Mouse (Mus musculus) embryonic facial prominence, embryonic 14.5 days (tissue): ENCODE measurements around the gene Capns2. TPM values are rescaled to one million over a fixed set of nuclear protein-coding genes. Genes with fewer than 3 reads are reported as not detected.

ENCODE experiments used
- ATAC-seq: fragments of 200-750 bp; cut with Nextera tagmentation; 2 replicates; pipeline ENCODE4 v1.8.0; 2017; ENCODE audit warnings: low read depth, moderate number of reproducible peaks, moderate TSS enrichment
- DNase-seq: peaks from one replicate; pipeline ENCODE4 v3.0.0-alpha.2; 2015; ENCODE audit warnings: low spot score
- H3K27ac ChIP-seq: fragments of 300-500 bp; sonication (generic); replicated peaks from 2 replicates; pipeline ENCODE4 v1.5.1; 2014; ENCODE audit warnings: low read depth, mild to moderate bottlenecking, low read length, moderate library complexity
- H3K27me3 ChIP-seq: fragments of 300-500 bp; sonication (generic); replicated peaks from 2 replicates; pipeline ENCODE4 v1.6.1; 2014; ENCODE audit warnings: low read length; ENCODE audit not compliant: control insufficient read depth, insufficient read depth
- H3K36me3 ChIP-seq: fragments of 300-500 bp; sonication (generic); 2 replicates; pipeline ENCODE4 v1.6.1; 2014; ENCODE audit warnings: low read length, mixed read lengths; ENCODE audit not compliant: control insufficient read depth, insufficient read depth
- H3K4me1 ChIP-seq: fragments of 300-500 bp; sonication (generic); 2 replicates; pipeline ENCODE4 v1.6.1; 2014; ENCODE audit warnings: antibody characterized with exemption, low read length; ENCODE audit not compliant: control insufficient read depth, insufficient read depth
- H3K4me2 ChIP-seq: fragments of 300-500 bp; sonication (generic); 2 replicates; pipeline ENCODE4 v1.6.1; 2014; ENCODE audit warnings: low read depth, mild to moderate bottlenecking, low read length, moderate library complexity, mixed read lengths
- H3K4me3 ChIP-seq: fragments of 300-500 bp; sonication (generic); 2 replicates; pipeline ENCODE4 v1.5.1; 2014; ENCODE audit warnings: low read depth, mild to moderate bottlenecking, low read length
- H3K9ac ChIP-seq: fragments of 300-500 bp; sonication (generic); 2 replicates; pipeline ENCODE4 v1.6.1; 2014; ENCODE audit warnings: low read depth, mild to moderate bottlenecking, low read length, moderate library complexity, mixed read lengths
- H3K9me3 ChIP-seq: fragments of 300-500 bp; sonication (generic); 2 replicates; pipeline ENCODE4 v1.6.1; 2016; ENCODE audit warnings: low read length; ENCODE audit not compliant: control insufficient read depth
- WGBS: fragments of 180-500 bp; shearing (Covaris S2); extraction: QIAGEN DNeasy Blood & Tissue Kit; methylation state at CpG from one replicate; pipeline ENCODE4 v1.1.7; 2014; 5-methylcytosine and 5-hydroxymethylcytosine counted together
- polyA plus RNA-seq: library from polyadenylated mRNA; unstranded; fragments of >200 nt; fragmentation: Nextera tagmentation; extraction: Ambion mirVana; gene quantifications from 2 replicates; pipeline ENCODE4 v1.2.1, GENCODE M21; 2014

The Capns2 gene
- 17.6 and 17.9 TPM in 2 replicates for polyA plus RNA-seq

DNA sequence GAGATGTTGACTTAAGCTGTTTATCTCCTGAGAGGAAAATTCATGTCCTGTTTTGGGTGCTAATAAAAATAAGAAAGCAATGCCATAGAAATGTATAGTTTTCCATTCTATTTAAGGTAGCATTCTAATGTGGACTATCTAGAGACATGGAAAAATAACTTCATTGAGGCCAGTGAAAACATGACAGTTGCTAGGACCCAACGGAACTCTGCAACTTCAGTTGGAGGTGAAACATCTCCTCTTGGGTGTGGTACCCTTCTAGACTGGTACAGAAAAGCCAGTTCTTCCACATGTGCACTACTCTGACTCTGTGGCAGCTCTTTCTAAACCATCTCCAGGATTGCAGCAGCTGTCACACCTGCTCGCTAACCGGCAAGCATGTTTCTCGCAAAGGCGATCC, at the start of gene Capns2:
Capns2 (plus strand) TSS at position 301 of the 400 bp plus-strand sequence.
- Histone ChIP-seq H3K4me1 (peaks cover 6% of the 10 kb centered on the region; the same call in 1 of the 2 replicates), H3K4me2 (no peak within 1 kb of the TSS), H3K9ac (no peak within 1 kb of the TSS), H3K27ac (no peak within 1 kb of the TSS), H3K36me3 (no peaks in the 10 kb centered on the region), H3K9me3 (no peaks in the 10 kb centered on the region), H3K27me3 (no peaks in the 10 kb centered on the region), H3K4me3 (no peak within 1 kb of the TSS)
- ATAC-seq (no peak), DNase-seq (no peak)
- WGBS, result 80% methylated on average over 5 of the region's 5 CpGs

DNA sequence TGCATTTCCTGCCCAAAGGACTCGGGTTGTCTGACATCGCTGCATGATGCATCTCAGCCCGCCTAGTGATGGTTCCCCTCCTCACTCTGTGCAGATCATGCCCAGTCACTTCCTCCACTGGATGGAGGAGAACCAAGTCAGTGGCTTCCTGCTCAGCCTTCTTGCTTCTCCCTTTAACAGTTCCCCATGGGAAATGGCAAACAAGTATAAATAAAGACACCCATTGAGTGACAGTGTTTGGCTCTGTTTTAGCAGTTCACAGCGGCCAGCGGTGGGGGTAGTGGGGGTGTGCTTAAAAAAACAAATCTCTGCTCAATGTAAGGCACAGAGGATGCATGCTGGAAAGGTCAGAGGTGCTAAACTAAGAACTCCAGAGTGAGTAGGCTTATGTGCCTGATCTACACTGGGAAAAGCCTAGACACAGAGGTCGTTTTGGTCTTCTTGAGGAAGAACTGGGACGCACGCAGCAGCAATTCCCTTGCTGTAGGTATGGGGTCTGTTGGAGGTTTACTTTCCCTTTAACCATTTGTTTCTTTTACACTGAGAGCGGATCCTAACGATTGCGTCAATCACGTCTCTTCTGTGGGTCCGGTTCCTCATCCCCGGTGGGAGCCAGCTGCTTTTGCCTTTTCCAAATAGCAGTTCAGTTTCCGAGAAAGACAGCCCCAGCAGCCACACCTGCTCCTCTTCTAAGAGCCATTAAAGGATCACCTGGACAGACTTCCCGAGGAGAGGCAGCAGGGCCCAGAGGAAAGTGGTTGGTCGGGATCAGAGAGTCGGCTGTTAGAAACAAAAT, 47.8 kb upstream of the Capns2 start:
- H3K27me3 ChIP-seq, result no peaks in the 10 kb centered on the region
- no peak overlapping the region for H3K27ac ChIP-seq
- H3K4me3 ChIP-seq, result no peak overlapping the region
- no peak overlapping the region for H3K9ac ChIP-seq
- no peak for DNase-seq
- H3K4me2 ChIP-seq, result no peak overlapping the region
- peaks cover 12% of the 10 kb centered on the region for H3K4me1 ChIP-seq
- peaks cover 48% of the 10 kb centered on the region for H3K36me3 ChIP-seq
- no peaks in the 10 kb centered on the region for H3K9me3 ChIP-seq
- 49% methylated on average over 18 of the region's 18 CpGs for WGBS
- ATAC-seq, result no peak

DNA sequence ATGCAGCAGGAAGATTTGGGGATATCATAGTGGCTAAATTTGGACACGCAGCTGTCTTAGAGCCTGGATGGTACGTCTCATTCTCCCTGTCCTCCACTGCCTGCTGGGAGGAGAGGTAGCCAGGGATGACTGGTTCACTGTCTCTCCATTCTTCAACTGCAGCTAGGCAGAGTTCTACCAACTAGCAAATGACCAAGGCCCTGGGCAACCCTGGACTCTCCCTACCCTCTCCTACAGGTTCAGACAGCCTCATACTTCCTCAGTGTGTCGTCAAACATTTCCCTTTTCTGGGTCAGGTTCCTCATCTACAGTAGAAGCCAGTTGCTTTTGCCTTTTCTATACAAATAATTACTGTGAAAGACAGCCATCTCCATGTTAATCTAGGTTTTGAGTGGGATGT, 46.5 kb upstream of the Capns2 start:
- H3K4me2 ChIP-seq, result peak overlapping the region; percentile 88
- H3K4me3 ChIP-seq, result no peak overlapping the region
- H3K9me3 ChIP-seq, result no peaks in the 10 kb centered on the region

DNA sequence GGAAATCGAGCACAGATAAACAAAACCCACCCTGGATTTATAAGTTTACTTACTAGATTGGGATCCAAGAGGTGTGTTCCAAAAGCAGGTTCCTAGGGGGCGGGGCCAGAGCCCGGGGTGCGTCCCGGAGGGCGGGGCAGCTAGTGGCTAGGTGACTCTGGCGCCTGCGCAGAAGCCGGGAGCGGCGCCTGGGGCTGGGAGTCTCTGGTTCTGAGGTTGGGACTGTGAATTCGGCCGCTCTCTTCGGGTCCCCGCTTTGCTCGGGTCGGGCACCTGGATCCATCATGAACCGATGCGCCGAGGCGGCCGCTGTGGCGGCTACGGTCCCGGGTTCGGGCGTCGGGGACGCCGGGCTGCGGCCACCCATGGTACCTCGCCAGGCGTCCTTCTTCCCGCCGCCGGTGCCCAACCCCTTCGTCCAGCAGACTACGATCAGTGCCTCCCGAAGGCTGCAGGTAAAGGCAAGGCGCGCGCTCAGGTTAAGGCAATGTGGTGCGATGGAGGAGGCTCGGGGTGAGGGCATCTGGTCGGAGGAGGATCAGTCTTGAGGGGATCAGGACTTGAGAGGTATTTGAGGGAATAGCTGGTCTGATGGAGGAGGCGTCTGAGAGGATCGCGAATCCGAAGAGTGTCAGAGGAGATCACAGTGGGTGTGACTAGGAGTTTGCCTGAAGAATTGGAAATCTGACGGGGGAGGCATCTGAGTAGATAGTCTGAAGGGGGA, 45.9 kb upstream of the Capns2 start, which contains the start of gene Lpcat2:
Lpcat2 (plus strand) TSS at position 169 of the 724 bp plus-strand sequence.
- H3K36me3 ChIP-seq, result peaks cover 28% of the 10 kb centered on the region
- no peaks in the 10 kb centered on the region for H3K27me3 ChIP-seq
- H3K4me3 ChIP-seq, result peak within 1 kb of the TSS; percentile 69
- ATAC-seq (peak; percentile 60), DNase-seq (peak; percentile 88)
- 3% methylated on average over 27 of the region's 50 CpGs for WGBS
- H3K27ac ChIP-seq, result peak within 1 kb of the TSS; percentile 24; the same call in 1 of the 2 replicates
- H3K9ac ChIP-seq, result peak within 1 kb of the TSS; percentile 79
- H3K4me2 ChIP-seq, result peak within 1 kb of the TSS; percentile 88
- no peaks in the 10 kb centered on the region for H3K9me3 ChIP-seq
- H3K4me1 ChIP-seq, result peaks cover 9% of the 10 kb centered on the region; the same call in 1 of the 2 replicates

More for the DNA sequence above, 46.5 kb upstream of the Capns2 start:
- DNase-seq (no peak), ATAC-seq (no peak)
- Histone ChIP-seq H3K27ac (0 out of 2 replicates have a peak overlapping the region, but pooled peaks have one; percentile 24), H3K9ac (no peak overlapping the region), H3K4me1 (peaks cover 12% of the 10 kb centered on the region; the same call in 1 of the 2 replicates), H3K27me3 (no peaks in the 10 kb centered on the region), H3K36me3 (peaks cover 35% of the 10 kb centered on the region)
- 76% methylated on average over 3 of the region's 3 CpGs for WGBS

DNA sequence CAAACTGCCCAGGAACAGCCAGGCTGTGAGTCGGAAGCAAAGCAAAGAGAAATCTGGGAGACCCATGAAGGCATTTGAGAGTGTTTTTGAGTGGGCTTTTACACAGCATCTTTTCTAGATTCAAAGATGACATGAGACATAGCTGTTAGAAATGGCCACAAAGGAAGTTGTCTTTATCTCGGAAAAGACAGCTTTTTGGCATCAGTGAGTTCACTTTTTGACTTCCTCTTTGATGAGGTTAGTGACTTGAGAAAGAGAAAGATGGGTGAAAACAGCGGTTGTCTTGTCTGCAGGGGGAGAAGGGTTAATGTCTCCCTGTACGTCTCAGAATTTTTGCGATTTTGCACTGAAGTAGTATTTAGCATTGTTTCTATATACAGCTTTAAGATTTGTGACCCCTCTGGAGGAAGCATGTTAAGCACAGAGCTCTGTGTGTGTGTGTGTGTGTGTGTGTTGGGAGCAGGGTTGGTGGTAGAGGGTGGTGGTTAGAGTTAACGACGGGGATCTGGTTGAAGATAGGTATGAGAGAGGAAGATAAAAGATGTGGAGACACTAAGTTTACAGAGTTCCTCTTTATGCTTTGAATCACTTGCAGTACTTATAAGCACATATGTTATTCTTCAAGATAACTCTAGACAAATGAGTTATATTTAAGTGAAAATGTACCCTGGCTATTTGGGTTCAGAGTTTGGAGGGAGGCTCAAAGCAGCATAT, 44.8 kb upstream of the Capns2 start:
- ATAC-seq (no peak), DNase-seq (no peak)
- Histone ChIP-seq H3K27ac (no peak overlapping the region), H3K9ac (peak overlapping the region; percentile 79; the same call in 1 of the 2 replicates), H3K4me1 (peaks cover 7% of the 10 kb centered on the region; the same call in 1 of the 2 replicates), H3K27me3 (no peaks in the 10 kb centered on the region), H3K4me3 (peak overlapping the region; percentile 69), H3K36me3 (peaks cover 22% of the 10 kb centered on the region), H3K9me3 (no peaks in the 10 kb centered on the region), H3K4me2 (peak overlapping the region; percentile 88)
- WGBS, result 85% methylated on average over 7 of the region's 7 CpGs

DNA sequence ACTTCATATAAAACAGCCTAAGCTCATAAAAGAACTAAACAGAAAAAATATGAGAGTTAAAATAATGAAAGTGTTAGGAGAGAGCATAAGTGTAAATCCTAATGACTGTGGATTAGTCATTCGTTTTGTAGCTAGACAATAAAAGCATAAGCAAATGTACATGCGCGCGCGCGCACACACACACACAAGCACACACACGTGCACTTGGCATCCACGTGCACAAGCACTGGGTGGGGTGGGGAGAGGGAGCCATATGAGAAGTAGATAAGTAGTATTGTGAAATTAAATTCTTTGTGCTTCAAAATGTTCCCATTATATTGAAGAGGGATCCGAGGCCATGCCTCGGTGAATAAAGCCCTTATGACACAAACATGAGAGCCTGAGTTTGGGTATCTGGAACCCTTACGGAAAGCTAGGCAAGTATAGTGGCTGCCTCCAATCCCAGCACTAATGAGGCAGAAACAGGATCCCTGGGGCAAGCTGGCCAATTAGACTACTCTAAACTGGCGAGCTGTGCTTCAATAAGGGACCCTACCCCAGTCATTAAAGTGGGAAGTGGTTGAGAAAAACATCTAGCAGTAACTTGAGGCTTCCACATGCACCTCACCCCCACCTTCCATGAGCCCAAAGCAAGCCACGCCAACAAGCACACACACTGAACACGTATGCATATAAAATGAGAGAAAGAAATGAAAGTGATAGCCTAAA, 42.6 kb upstream of the Capns2 start:
- Histone ChIP-seq H3K27me3 (no peaks in the 10 kb centered on the region), H3K27ac (no peak overlapping the region), H3K4me3 (no peak overlapping the region), H3K4me1 (peaks cover 7% of the 10 kb centered on the region; the same call in 1 of the 2 replicates), H3K9me3 (no peaks in the 10 kb centered on the region), H3K36me3 (peaks cover 4% of the 10 kb centered on the region), H3K9ac (no peak overlapping the region), H3K4me2 (no peak overlapping the region)
- 83% methylated on average over 14 of the region's 14 CpGs for WGBS
- ATAC-seq (no peak; the same call in 1 of the 2 replicates), DNase-seq (no peak)

DNA sequence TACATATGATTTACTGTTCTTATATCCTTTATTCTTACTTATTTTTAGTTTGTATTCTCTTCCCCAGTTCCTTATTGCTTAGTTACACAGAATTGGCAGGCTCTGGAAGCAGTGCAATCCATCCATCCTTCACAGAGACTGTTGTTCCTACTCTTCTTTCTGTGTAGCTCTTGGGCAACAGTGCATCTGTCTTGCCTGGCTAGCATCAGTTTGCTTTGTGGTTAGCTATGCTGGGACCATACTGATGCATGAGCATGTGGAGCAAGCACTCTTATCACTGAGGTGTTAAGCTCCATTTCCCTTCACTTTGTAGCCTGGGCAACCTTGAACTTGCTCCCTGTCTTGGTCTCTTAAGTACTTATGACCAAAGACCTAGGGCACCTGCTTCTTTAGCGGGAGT, 39.2 kb upstream of the Capns2 start:
- Histone ChIP-seq H3K4me1 (no peaks in the 10 kb centered on the region), H3K9me3 (no peaks in the 10 kb centered on the region), H3K27me3 (no peaks in the 10 kb centered on the region), H3K4me2 (no peak overlapping the region), H3K9ac (no peak overlapping the region), H3K36me3 (no peaks in the 10 kb centered on the region), H3K4me3 (no peak overlapping the region), H3K27ac (no peak overlapping the region)
- DNase-seq (no peak), ATAC-seq (no peak)
- 88% methylated on average over 1 of the region's 1 CpGs for WGBS

DNA sequence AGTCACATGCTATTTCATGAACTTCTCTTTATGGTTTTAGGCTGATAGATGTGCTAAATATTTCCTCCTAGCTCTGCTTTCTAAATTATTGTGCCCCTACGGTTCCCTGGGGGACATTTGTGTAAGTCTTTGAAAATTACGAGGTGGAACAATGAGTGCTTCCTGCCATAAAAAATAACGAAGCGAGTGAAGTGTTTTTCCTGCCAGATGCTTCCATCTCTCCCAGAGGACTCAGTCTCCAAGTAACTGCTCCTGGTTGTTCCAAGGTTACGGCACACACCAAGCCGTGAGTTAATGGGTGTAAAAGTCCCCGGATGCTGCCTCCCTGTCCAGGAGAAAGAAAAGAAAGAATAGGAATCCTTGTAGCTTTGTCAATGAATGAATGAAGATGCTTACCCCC, 30.9 kb upstream of the Capns2 start:
- Histone ChIP-seq H3K4me1 (no peaks in the 10 kb centered on the region), H3K9ac (no peak overlapping the region), H3K27me3 (no peaks in the 10 kb centered on the region), H3K36me3 (no peaks in the 10 kb centered on the region), H3K27ac (no peak overlapping the region), H3K9me3 (no peaks in the 10 kb centered on the region), H3K4me3 (no peak overlapping the region), H3K4me2 (no peak overlapping the region)
- ATAC-seq, result 0 out of 2 replicates have a peak, but pooled peaks have one; percentile 46
- peak; percentile 76 for DNase-seq
- WGBS, result 41% methylated on average over 7 of the region's 7 CpGs
